Mouse (Mus musculus) telencephalon, adult 2 months (tissue): ENCODE data around the gene Celf5.
A peak's percentile ranks its signal among the peaks of the same experiment; 100 is the strongest.

ENCODE experiments used
- DNase-seq: peaks from one replicate; pipeline ENCODE4 v3.0.0-alpha.2; 2011; ENCODE audit warnings: low read depth, low spot score

Gene Celf5

DNA sequence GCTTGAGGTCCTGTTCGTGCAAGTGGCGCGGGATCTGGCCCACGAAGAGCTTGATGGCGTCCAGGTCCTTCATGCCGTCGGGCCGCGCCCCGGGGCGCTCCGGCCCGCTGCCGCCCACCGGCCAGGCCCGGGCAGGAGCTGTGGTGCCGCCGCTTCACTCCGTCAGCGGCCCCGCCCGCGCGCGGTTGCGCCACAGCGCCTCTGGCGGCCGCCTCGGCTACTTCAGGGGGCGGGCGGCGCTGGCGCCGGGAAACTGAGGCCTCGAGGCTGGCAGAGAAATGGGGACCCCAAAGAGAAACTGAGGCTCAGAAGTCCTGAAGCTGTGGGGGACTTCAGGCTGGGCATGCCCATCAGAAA is at the start of gene Celf5:
Celf5 (minus strand) TSS at position 177 of the 357 bp plus-strand sequence.
- DNase-seq, result no peak

DNA sequence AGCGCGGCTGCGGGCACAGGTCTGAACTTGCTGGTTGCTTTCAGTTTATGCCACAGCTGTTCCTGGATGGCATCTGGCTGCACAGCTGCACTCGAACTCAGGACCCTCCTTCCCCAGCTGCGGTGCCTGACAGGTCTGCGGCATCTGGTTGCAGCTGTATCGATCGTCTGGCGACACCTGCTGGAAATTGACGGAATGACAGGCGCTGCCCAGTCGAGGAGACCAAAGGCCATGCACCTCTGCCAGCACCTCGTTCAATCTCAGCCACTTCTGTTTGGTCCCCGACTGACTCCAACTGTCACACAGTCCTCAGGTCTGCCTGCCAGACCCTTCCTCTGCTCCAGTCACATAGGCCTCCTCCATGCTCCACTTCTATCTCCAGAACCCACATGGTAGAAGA is 44.3 kb upstream of the Celf5 start:
- DNase-seq, result no peak

DNA sequence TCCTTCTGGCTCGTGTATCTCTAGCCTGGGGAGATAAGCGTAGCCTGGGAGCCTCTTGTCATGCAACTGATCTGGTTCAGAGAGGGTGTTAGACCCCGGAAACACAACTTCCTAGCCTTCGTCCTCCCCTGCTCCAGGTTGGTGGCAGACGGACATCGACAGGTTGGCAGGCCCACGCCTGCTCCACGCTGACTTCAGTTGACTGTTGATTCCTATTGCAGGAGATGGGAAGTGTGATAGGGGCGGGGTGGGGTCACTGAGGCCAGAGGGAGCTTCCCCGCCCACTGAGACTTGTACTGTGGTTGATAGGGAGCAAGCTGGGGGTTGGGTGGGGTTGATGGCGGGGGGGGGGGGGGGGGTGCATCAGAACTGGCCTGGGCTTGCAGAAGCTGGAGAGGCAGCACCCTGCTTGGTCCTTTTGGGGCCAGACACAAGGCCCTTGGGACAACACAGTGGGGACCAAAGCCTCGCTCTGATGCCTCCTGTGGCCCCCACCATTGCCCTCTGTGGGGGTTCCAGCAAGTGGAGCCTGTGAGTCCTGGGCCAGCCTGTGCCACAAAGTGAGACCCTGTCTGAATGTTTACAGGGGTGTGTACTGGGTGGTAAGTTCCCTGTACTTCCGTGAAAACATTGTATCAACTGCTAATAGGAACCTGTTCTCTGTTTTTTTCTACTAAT is 42.6 kb upstream of the Celf5 start:
- DNase-seq, result no peak

DNA sequence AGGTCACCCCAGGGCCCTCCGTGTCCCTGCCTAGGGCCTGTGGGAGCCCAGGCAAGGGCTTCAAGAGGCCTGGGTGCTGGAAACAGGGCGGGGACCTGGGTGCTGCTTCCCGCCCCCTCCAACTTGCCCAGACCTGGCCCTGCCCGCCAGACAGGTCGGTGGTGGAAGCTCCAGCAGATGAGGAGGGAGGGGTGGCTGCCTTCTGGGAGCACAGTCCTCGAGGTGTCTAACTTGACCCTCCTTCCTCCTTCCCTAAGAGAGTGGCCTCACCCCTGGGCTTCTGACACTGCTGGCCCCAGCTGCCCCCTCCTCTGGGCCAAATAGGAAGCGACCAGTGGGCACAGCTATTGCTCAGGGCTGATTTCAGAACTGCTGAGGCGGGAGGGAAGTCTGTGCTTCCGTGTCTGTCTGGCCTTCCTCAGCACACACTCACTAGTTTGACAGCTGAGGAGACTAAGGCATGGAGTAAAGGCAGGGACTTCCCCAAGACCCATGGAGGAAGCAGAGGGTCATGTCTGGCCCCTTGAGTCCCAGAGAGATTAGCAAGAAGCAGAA is 41.6 kb upstream of the Celf5 start, which contains the start of gene Gna15:
Gna15 (minus strand) TSS at position 175 of the 555 bp plus-strand sequence.
- peak; percentile 45 for DNase-seq

DNA sequence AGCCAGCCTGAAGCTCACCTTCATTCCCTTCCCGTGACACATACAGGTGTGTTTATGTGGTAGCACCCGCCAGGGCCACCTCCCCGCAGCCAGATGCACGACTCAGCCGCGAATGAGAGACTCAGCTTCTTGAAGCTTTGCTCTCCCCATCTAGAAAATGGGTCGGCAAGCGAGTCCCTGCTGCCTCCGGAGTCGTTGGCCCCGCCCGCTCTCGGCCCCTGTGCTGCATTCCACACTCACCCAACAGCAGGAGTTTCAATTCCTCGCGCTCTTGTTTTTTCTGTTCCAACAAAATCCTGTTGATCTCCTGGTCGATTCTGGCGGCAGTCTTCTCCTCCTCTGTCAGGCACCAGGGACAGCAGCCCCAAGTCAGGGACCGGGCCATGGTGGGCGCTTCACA is 41.1 kb upstream of the Celf5 start:
- no peak for DNase-seq

DNA sequence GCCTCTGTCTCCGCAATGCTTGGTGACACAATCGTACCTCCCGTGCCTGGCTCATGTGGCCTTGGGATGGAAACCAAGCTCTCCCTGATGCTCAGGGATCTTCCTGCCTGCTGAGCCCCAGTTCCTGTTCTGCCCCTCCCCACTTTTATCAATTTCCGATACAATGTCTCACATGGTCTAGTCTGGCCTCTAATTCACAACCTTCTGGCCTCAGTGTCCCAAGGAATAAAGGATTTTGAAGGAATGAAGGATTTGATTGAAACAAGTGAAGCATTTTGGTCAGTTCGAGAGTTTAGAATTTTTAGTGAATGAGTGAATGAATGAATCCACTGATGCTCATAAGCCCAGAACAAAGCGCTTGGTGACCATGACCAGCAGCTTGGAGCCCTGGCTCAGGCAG is 40.6 kb upstream of the Celf5 start:
- DNase-seq, result no peak

DNA sequence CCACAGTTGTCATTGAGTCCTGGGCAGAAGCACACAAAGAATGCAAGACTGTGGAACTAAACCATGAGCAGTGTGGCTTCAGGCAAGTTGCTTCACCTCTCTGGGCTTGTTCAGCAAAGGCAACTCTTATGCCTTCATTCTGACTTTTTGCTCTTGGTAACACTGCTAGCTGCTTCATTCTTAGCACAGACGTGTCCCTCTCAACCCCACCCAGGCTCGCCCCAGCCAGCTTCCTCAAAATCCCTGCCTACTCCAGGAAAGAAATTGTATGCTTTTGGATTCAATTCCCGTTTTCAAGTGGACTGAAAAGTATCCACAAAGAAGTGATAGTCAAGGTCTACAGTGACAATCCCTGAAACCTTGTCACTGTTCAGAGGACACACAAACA is 37.5 kb upstream of the Celf5 start:
- DNase-seq, result no peak

DNA sequence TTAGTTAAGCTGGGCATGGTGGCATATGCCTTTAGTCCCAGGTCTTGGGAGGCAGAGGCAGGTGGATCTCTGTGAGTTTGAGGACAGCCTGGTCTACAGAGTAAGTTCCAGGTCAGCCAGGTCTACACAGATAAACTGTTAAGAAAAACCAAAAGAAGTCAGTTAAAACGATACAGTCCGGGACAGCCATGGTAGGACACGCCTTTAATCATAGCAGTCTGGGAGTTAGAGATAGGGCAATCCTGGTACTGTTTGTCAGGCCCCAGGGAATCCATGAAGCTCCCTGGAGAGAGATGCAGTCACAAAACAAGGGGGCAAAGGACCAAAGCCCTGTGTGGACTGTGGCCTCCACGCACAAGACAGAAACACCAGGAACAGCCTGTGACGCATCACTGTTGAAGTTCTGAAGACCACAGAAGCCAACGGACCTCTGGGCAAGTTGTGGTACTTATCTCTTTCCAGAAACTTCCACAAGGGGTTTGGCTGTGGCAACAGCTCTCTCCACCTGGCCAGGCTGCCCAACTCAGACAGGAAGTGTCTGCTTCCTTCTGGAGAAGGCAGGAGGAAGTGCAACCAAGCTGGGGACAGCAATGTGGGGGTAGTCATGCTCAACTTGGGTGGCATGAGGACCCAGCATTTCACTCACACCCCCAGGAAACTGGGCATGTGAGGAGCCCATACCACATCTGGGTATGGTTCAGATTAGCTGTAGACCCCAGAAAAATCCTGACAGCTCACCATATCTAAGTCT is 36.9 kb upstream of the Celf5 start:
- peak; percentile 29 for DNase-seq

DNA sequence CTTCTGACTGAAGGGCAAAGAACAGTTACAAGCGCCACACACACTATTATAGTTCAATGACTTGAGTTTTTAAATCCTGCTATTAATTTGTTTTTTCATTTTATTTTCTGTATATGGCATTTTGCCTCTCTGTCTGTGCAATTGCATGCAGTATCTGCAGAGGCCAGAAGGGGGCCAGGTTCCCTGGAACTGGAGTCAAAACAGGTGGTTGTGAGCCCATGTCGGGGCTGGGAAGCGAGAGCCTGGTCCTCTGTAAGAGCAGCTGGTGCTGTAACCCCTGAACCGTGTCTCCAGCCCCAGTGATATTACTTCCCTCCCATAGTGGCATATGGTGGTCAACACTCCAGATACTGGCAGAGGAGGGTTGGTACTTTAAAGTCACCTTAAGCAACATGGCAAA is 36.0 kb upstream of the Celf5 start:
- no peak for DNase-seq

DNA sequence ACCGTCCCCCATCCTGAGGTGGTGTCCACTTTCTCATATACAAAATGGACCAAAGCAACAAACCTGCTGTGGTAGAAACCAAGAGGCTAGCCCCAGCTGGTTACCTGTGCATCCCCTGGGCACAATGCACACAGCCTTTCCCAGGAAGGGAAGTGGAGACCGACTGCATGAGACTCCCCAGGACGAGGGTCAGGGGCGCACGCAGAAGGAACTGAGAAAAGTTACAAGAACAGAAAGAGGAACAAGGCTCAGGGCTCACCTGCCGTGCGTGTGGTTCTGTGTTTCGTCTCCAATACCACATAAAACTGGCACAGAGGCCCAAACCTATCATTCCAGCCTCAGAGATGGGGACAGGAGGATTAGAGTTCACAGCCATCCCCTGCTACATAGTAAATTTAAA is 34.7 kb upstream of the Celf5 start:
- no peak for DNase-seq

DNA sequence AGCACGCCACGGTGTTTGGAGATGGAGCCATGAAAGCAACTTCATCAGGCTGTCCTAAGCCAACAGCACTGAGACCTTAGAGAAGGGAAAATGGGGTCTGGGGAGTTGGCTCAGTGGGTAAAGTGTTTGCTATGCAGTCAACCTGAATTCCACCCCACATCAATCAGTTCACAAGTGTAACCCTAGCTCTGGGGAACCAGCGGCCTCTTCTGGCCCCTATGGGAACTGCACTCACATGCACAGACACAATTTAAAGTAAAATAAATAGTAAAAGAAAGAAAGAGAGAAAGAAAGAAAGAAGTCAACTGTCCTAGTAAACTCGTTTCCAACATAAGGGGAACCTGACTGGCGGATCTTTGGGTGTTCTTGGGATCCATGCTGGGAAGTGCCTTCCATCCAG is 31.3 kb upstream of the Celf5 start:
- no peak for DNase-seq

DNA sequence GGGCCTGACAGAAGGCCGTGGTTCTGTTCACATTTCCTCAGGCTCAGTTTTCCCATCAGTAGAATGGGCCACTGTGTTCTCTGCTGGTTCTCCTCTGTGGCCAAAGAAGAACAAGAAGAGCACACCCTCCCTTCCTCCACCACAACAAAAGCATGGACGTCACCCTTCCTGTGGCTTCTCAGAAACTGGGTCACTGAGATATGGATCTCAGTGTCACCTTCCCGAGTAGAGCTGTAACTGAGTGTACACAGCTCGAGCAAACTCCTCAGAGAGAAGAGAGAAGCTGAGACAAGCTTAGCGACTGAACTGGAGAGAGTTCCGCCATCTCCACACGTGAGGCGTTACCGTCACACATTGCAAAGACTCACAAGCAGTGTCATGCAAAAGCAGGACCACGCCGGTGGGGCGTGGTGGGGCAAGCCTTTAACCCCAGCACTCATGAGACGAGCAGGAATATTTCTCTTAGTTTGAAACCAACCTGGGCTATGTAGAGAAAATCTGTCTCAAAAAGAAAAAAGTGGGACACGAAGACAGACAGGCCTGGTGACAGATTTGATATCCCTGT is 27.8 kb upstream of the Celf5 start:
- no peak for DNase-seq

DNA sequence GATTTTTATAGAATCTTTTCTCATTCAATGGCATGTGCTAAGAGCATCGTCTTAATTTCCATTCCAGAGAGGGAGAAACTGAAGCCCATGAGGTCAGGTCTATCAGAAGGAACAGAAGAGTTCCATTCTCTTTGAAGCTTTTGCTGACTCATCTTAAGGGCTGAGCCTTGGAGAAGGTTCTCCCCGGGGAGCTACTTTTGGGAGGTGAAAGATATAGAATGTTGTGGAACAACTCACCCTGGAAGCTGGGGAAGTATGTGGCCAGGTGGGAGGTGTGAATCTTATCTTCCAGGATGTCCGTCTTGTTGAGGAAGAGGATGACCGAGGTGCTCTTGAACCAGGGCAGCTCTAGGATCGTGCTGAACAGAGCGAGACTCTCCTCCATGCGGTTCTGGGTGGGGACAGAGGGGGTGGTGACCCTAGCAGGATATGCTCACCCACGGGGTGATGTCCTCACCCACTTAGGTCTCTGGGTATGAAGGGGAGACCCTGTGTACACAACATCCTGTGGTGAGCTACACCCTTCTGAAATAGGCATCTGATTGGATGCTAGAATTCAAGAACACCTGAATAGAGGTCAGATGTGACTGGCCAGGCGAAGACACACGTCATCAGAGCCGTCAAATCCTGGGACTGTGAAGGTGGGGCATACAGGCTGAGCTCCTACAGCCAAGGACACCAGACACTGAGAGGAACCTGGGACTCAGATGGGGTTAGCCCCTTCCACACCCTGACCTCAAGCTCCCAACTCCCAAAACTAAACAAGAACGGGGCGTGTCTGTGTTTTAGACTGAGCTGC is 25.4 kb upstream of the Celf5 start:
- no peak for DNase-seq

DNA sequence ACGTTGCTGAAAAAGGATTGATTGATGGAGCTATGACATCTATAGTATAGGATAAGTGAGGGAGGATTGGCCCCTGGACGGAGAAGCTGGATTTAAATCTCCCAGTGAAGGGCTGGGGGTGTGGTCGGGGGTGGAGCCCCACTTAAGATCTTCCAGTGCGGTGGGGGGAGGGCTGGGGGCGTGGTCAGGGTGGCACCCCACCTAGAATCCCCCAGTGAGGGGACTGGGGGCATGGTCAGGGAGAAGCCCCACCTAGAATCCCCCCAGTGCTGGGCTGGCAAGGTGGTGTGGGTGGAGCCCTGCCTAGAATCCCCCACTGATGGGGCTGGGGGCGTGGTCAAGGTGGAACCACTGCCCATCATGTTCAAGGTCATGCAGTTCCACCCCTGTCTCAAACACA is 24.6 kb upstream of the Celf5 start:
- no peak for DNase-seq

DNA sequence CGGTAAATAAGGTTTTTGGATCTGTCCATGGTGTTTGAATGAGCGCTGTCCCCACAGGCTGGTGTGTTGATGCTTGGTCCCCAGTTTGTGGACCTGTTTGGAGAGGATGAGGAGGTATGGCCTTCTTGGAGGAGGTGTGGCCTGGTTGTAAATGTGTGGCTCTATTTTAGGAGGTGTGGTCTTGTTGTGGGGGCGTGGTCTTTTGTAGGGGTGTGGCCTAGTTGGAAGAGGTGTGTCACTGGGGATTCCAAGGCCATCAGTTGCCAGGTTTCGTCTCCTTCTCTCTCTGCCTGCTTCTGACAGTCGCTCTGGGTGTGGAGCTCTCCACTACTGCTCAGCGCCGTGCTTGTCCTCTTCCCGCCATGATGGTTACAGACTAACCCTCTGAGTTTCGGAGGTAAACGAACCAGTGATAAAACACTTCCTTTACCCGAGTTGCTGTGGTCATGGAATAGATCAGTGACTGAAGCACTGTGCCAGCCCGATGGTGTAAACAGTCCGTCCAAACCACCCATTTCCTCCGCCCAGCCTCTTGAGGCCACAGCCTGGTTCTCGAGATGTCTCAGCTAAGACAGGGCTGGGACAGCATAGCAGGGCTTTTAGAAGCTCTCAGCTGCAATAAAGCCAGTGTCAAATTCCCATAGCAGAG is 22.6 kb upstream of the Celf5 start:
- no peak for DNase-seq

DNA sequence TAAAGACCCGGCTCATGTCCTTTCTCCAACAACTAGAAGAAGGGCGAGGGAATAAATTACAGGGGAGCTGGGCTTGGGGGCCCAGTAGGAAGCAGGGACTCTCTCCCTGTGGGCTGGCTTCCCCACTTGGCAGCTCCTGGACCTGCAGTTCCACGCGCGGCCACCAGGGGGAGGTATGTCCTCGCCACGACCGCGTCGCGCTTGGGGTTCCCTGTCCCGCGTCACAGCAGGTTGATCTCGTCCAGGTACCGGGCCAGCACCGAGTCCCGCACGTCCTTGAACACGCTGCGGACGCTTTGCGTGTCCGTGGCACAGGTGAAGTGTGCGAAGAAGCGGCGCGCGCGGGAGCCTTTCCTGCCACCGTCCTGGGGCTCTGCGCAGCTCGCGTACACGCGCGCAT is 20.1 kb upstream of the Celf5 start:
- DNase-seq, result no peak

DNA sequence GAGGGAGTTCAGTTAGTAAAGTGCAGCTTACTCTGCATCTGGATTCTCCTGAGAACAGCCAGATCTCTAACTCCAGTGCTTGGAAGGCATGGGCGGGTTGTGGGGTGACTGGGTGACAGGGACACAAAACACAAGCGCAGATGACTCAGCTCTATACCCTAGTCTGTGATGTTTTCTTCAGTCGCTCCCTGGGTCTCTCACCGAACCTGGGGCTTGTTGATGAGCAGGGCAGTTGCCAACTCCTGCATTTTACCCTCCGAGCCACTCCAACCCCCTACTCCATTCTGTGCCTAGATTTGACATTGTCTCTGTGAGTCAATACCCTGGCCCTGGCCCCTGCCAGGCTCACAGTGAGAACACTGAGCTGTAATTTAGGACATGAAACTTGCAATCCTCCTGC is 19.4 kb upstream of the Celf5 start:
- DNase-seq, result no peak

DNA sequence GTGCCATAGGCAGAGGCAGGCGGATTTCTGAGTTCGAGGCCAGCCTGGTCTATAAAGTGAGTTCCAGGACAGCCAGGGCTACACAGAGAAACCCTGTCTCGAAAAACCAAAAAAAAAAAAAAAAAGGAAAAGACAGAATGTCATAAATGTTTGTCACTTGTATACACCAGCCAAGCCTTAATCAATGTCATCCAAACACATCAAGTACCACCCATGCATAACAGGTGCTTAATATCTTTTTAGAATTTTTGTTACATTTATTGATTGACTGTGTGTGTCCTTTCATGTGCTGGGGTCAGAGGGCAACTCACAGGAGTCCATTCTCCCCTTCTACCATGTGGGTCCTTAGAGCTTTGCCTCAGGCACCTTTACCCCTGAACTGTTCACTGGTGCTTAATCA is 17.5 kb upstream of the Celf5 start, which contains the start of gene S1pr4:
S1pr4 (minus strand) TSS at position 101 of the 400 bp plus-strand sequence.
- no peak for DNase-seq

DNA sequence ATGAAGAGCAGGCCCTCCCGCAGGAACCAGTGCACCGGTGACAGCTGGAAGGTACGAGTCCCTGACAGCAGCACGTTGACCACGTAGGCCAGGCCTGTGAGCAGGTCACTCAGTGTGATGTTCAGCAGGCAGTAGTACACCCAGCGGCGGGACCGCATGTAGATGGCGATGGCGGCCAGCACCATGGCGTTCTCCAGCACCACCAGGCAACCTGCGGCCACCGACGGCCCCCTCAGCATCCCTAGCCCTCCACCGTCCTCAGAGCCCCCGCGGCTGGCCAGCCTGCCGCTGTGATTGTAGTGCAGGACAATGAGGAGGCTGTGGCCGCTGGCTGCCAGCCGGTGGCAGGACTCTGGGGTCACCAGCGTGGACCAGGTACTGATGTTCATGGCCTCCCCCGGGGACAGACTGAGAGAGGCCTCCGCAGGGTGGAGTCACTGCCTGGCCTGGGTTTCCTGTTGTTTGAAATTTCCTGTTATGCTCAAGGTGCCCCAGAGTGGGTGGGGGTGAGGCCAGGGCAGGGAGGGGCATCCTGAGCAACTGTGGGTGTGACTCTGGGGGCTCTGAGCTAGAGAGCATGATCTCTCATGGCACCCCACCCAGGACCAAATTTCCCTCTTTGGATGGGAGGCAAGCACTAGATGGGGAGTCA is 16.9 kb upstream of the Celf5 start:
- no peak for DNase-seq

DNA sequence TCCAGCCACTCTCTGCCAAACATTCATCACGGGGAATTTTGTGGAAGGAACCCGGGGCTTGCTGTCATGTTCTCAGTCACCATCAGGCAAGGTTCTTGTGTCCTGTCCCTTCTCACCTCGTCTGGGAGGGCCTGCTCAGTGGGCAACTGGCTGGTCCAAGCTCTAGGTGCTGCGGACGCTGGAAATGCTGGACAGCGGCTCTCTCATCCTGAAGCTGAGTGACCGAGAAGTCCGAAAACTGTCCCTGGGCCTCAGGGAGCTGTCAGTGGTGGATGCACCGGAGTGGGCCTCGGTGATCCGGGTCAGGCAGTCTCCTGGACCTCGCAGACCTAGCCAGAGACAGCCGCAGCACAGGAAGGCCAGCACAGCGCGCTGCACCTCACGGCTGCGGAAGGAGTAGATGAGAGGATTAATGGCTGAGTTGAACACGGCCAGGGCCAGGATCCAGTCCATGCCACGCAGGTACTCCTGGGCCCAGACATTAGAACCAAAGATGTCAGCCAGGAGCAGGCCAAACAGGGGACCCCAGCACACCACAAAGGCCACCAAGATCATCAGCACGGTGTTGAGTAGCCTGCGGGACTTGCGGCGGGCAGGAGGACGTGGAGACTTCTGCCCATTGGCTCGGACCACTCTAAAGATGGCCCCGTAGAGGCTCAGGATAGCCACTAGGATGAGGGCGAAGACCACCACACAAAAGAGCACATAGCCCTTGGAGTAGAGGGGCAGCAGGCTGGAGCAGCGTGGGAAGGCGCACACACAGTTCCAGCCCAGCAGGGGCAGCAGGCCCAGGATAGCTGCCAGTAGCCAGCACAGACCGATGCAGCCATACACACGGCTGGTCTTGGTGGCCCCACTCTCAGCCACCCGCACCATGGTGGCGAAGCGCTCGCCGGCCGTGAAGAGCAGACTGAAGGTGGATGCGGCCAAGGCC is 16.1 kb upstream of the Celf5 start:
- DNase-seq, result no peak
